In the genomic region with DNA sequence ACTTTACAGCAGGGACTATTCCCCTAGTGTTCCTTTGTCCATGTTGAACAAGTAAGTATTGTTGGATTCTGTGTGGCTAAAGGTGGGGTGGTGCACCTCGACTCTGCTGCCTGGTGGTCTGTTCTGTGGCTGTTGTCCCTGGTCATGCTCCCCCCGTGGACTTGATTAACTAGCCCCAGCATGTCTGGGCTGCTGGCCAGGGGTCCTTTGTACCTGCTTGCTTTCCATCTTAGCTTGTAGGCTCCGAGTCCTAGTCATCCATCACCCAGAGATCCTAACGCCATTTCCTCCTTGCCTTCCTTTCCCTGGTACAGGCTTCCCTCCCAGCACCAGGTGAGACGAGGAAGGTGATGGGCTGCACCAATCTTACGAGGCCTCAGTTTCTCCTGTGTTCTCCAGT, we compare ENCODE assay signal across 9 mouse cellular contexts. TPM values are rescaled to one million over a fixed set of nuclear protein-coding genes. Genes with fewer than 3 reads are reported as not detected.
DNase-seq lines count a peak whose midpoint lies in the region; ATAC-seq and TF ChIP-seq lines count a peak whose summit lies in the region.
"Had no signal": no experiment of that assay in that cellular context is flagged by ENCODE, and none has a peak within 500 bp of the region (broad histone marks: within the 10 kb centered on the region; RNA-seq: fewer than 3 reads in every experiment).

No protein-coding gene starts in this region.

- no peaks in the 10 kb centered on the region for H3K9me3 ChIP-seq in midbrain, embryonic 10.5 days (replicated peaks)
- no peaks in the 10 kb centered on the region for H3K9me3 ChIP-seq in midbrain, embryonic 11.5 days (ENCODE audit: control insufficient read depth, low read length)
- H3K9me3 ChIP-seq in limb, embryonic 12.5 days, result no peaks in the 10 kb centered on the region
- H3K9me3 ChIP-seq in stomach, embryonic 16.5 days (replicated peaks; ENCODE audit: control insufficient read depth, low read length), result no peaks in the 10 kb centered on the region

- DNase-seq in heart, adult 2 months, result no peak
- no peak for DNase-seq in heart, adult 8-10 months (ENCODE audit: low spot score)
- no peak for DNase-seq in midbrain, embryonic 10.5 days (ENCODE audit: low spot score)
- DNase-seq in midbrain, embryonic 11.5 days (ENCODE audit: low spot score, missing footprints), result no peak
- no peak for DNase-seq in cerebellum, adult 9-10 months
- no peak for DNase-seq in urinary bladder, postnatal 36 days (ENCODE audit: low spot score in 2 of 2)

- no peak for TF ChIP-seq CTCF in heart, adult 2 months (IDR thresholded peaks at IDR 0.05)

- peaks cover 2% of the 10 kb centered on the region; the same call in 1 of the 2 replicates for H3K36me3 ChIP-seq in heart, adult 2 months (ENCODE audit: control insufficient read depth, insufficient read depth, low read length)
- H3K36me3 ChIP-seq in midbrain, embryonic 10.5 days, result no peaks in the 10 kb centered on the region
- H3K36me3 ChIP-seq in midbrain, embryonic 11.5 days (ENCODE audit: control insufficient read depth, insufficient read depth, low read length), result no peaks in the 10 kb centered on the region
- H3K36me3 ChIP-seq in limb, embryonic 12.5 days, result no peaks in the 10 kb centered on the region
- H3K36me3 ChIP-seq in stomach, embryonic 16.5 days (ENCODE audit: control insufficient read depth, insufficient read depth, low read length), result no peaks in the 10 kb centered on the region

- ATAC-seq in midbrain, embryonic 11.5 days (ENCODE audit: low FRiP score), result no peak
- ATAC-seq in limb, embryonic 12.5 days (ENCODE audit: insufficient number of reproducible peaks, insufficient read depth, low FRiP score, low TSS enrichment, low read depth), result no peak
- ATAC-seq in stomach, embryonic 16.5 days (ENCODE audit: insufficient read depth, low FRiP score), result no peak

- WGBS in heart, adult 2 months, result 54% methylated on average over 6 of the region's 6 CpGs
- WGBS in midbrain, embryonic 10.5 days, result 81% methylated on average over 6 of the region's 6 CpGs
- WGBS in midbrain, embryonic 11.5 days, result 78% methylated on average over 6 of the region's 6 CpGs
- WGBS in limb, embryonic 12.5 days, result 55% methylated on average over 6 of the region's 6 CpGs
- WGBS in stomach, embryonic 16.5 days, result 48% methylated on average over 6 of the region's 6 CpGs

- H3K27ac ChIP-seq in heart, adult 2 months, result peak overlapping the region; percentile 81
- H3K27ac ChIP-seq in midbrain, embryonic 10.5 days (replicated peaks), result no peak overlapping the region
- no peak overlapping the region for H3K27ac ChIP-seq in midbrain, embryonic 11.5 days (ENCODE audit: low read depth, low read length)
- H3K27ac ChIP-seq in limb, embryonic 12.5 days, result no peak overlapping the region
- H3K27ac ChIP-seq in stomach, embryonic 16.5 days (ENCODE audit: low read length), result peak overlapping the region; percentile 82; the same call in 1 of the 2 replicates

- TF ChIP-seq POLR2A in heart, adult 2 months (IDR thresholded peaks at IDR 0.05; ENCODE audit: insufficient read depth, low read depth, low read length), result no peak

- no peak for TF ChIP-seq EP300 in heart, adult 2 months (IDR thresholded peaks at IDR 0.05; ENCODE audit: insufficient read depth, low read depth, low read length)

- intact Hi-C loops in heart, adult 2 months (cut with DNase I), result loop anchor here (10.0 kb wide), 1 partner anchor 207 kb away; no protein-coding TSS in a partner anchor

- peaks cover 2% of the 10 kb centered on the region; the same call in 1 of the 2 replicates for H3K4me1 ChIP-seq in heart, adult 2 months (ENCODE audit: control insufficient read depth, insufficient read depth, low read length)
- peaks cover 20% of the 10 kb centered on the region for H3K4me1 ChIP-seq in midbrain, embryonic 10.5 days
- H3K4me1 ChIP-seq in midbrain, embryonic 11.5 days (ENCODE audit: control insufficient read depth, insufficient read depth, low read length), result peaks cover 5% of the 10 kb centered on the region
- peaks cover 24% of the 10 kb centered on the region for H3K4me1 ChIP-seq in limb, embryonic 12.5 days (replicated peaks)
- H3K4me1 ChIP-seq in stomach, embryonic 16.5 days (ENCODE audit: control insufficient read depth, insufficient read depth, low read length), result peaks cover 19% of the 10 kb centered on the region

- H3K79me2 ChIP-seq in heart, adult 2 months (replicated peaks; ENCODE audit: control insufficient read depth, insufficient read depth, low read length), result peaks cover 2% of the 10 kb centered on the region

- H3K9ac ChIP-seq in heart, adult 2 months (ENCODE audit: low read depth, low read length), result peak overlapping the region; percentile 97
- no peak overlapping the region for H3K9ac ChIP-seq in midbrain, embryonic 11.5 days (ENCODE audit: low read length)
- H3K9ac ChIP-seq in limb, embryonic 12.5 days (replicated peaks), result no peak overlapping the region
- H3K9ac ChIP-seq in stomach, embryonic 16.5 days (ENCODE audit: low read length), result peak overlapping the region; percentile 79

- H3K4me3 ChIP-seq in heart, adult 2 months, result peak overlapping the region; percentile 79
- peak overlapping the region; percentile 71; the same call in 1 of the 2 replicates for H3K4me3 ChIP-seq in midbrain, embryonic 10.5 days
- no peak overlapping the region for H3K4me3 ChIP-seq in midbrain, embryonic 11.5 days (ENCODE audit: low read depth, low read length)
- peak overlapping the region; percentile 58; the same call in 1 of the 2 replicates for H3K4me3 ChIP-seq in limb, embryonic 12.5 days (replicated peaks)
- H3K4me3 ChIP-seq in stomach, embryonic 16.5 days (replicated peaks; ENCODE audit: low read length), result peak overlapping the region; percentile 59

- no peak overlapping the region for H3K4me2 ChIP-seq in midbrain, embryonic 11.5 days
- peak overlapping the region; percentile 98 for H3K4me2 ChIP-seq in limb, embryonic 12.5 days
- H3K4me2 ChIP-seq in stomach, embryonic 16.5 days (ENCODE audit: low read depth, low read length), result peak overlapping the region; percentile 95

- peaks cover 1% of the 10 kb centered on the region; the same call in 1 of the 2 replicates for H3K27me3 ChIP-seq in heart, adult 2 months (ENCODE audit: control insufficient read depth, insufficient read depth, low read length)
- peaks cover 52% of the 10 kb centered on the region for H3K27me3 ChIP-seq in midbrain, embryonic 10.5 days (ENCODE audit: low read depth, poor library complexity, severe bottlenecking)
- H3K27me3 ChIP-seq in midbrain, embryonic 11.5 days (ENCODE audit: control insufficient read depth, insufficient read depth, low read length), result peaks cover 29% of the 10 kb centered on the region
- H3K27me3 ChIP-seq in limb, embryonic 12.5 days, result peaks cover 43% of the 10 kb centered on the region
- no peaks in the 10 kb centered on the region for H3K27me3 ChIP-seq in stomach, embryonic 16.5 days (ENCODE audit: control insufficient read depth, insufficient read depth, low read length)

RNA-seq across cellular contexts. Expression of gene Fam174b, which starts 1.7 kb away (rescaled TPM):
- total RNA-seq in heart, adult 2 months (2021), result 100 to 1,000 TPM; 175 to 193 TPM
- 149 and 207 TPM in 2 replicates for polyA plus RNA-seq in heart, adult 2 months (2012; rRNA removed)
- 100 to 1,000 TPM; 200 to 214 (median 203) TPM for total RNA-seq in heart, adult 8-10 months (2022)
- 21.6 and 25.7 TPM in 2 replicates for polyA plus RNA-seq in midbrain, embryonic 10.5 days (2016; fragmentation: Nextera tagmentation; extraction: Ambion mirVana)
- polyA plus RNA-seq in midbrain, embryonic 11.5 days (2014; fragmentation: Nextera tagmentation; extraction: Ambion mirVana), result 28.9 and 36.3 TPM in 2 replicates
- 26.6 and 33.7 TPM in 2 replicates for polyA plus RNA-seq in limb, embryonic 12.5 days (2016; fragmentation: Nextera tagmentation; extraction: Ambion mirVana)
- polyA plus RNA-seq in stomach, embryonic 16.5 days (2015; fragmentation: Nextera tagmentation; extraction: Ambion mirVana), result 68.1 and 71.3 TPM in 2 replicates
- polyA plus RNA-seq: C2C12 had no signal

Comparison
In these comparisons a context has a peak if more than half of its experiments do, and no peak if none do; other contexts are left out.
1. H3K27ac ChIP-seq: peak in heart, adult 2 months (single experiment) and stomach, embryonic 16.5 days (single experiment); none in midbrain, embryonic 10.5 days (single experiment), midbrain, embryonic 11.5 days (single experiment) and limb, embryonic 12.5 days (single experiment).
2. H3K9ac ChIP-seq: peak in heart, adult 2 months (single experiment) and stomach, embryonic 16.5 days (single experiment); none in midbrain, embryonic 11.5 days (single experiment) and limb, embryonic 12.5 days (single experiment).